Mouse (Mus musculus) midbrain, embryonic 10.5 days (tissue): Measurements from ENCODE around the gene Gm26965. TPM values are rescaled to one million over a fixed set of nuclear protein-coding genes. Genes with fewer than 3 reads are reported as not detected.
"Not testable (repeated sequence)": the region's sequence is repeated elsewhere in the genome, so short reads cannot be mapped to it uniquely, and the experiment has no call there.

Experiments
- DNase-seq: peaks from one replicate; pipeline ENCODE4 v3.0.0-alpha.2; 2017; ENCODE audit warnings: low spot score
- H3K27ac ChIP-seq: fragments of 300-500 bp; sonication (generic); replicated peaks from 2 replicates; pipeline ENCODE4 v1.5.1; 2016; ENCODE audit warnings: mild to moderate bottlenecking
- H3K27me3 ChIP-seq: fragments of 300-500 bp; sonication (generic); 2 replicates; pipeline ENCODE4 v1.6.1; 2016; ENCODE audit warnings: low read depth, mild to moderate bottlenecking; ENCODE audit not compliant: poor library complexity, severe bottlenecking
- H3K36me3 ChIP-seq: fragments of 300-500 bp; sonication (generic); 2 replicates; pipeline ENCODE4 v1.6.1; 2016; ENCODE audit warnings: mild to moderate bottlenecking, moderate library complexity
- H3K4me1 ChIP-seq: fragments of 300-500 bp; sonication (generic); 2 replicates; pipeline ENCODE4 v1.6.1; 2016
- H3K4me3 ChIP-seq: fragments of 300-500 bp; sonication (generic); 2 replicates; pipeline ENCODE4 v1.5.1; 2016; ENCODE audit warnings: mild to moderate bottlenecking, moderate library complexity
- H3K9me3 ChIP-seq: fragments of 300-500 bp; sonication (generic); replicated peaks from 2 replicates; pipeline ENCODE4 v1.6.1; 2016; ENCODE audit warnings: mild to moderate bottlenecking
- WGBS: fragments of 180-500 bp; shearing (Covaris S2); methylation state at CpG from one replicate; pipeline ENCODE4 v1.1.7; 2016; 5-methylcytosine and 5-hydroxymethylcytosine counted together
- polyA plus RNA-seq: library from polyadenylated mRNA; unstranded; fragments of >200 nt; fragmentation: Nextera tagmentation; extraction: Ambion mirVana; gene quantifications from 2 replicates; pipeline ENCODE4 v1.2.1, GENCODE M21; 2016

The Gm26965 gene
- polyA plus RNA-seq, 1 experiment from 2014 or later: not detected

DNA sequence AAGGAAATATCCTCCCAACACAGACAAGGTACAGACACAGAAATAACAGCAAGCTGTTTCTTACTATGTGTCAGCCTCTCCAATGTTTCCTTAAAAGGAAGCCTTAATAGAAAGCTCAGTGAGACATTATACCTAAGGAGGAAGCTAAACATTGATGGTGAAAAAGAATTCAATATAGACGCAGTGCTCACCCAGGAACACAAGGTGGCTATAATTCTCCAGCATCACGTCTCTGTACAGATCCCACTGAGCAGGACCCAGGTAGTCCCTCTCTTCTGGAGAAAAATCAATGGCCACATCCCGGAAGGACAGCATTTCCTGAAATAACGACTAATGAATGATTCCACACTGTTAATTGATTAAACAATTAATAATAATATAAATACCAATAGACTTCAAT lies 44.4 kb downstream of the Gm26965 start:
- DNase-seq: no peak
- no peaks in the 10 kb centered on the region for H3K36me3 ChIP-seq
- 69% methylated on average over 4 of the region's 4 CpGs for WGBS
- no peaks in the 10 kb centered on the region for H3K9me3 ChIP-seq
- H3K4me1 ChIP-seq: peaks cover 10% of the 10 kb centered on the region
- H3K27me3 ChIP-seq: no peaks in the 10 kb centered on the region
- no peak overlapping the region for H3K27ac ChIP-seq
- H3K4me3 ChIP-seq: no peak overlapping the region

DNA sequence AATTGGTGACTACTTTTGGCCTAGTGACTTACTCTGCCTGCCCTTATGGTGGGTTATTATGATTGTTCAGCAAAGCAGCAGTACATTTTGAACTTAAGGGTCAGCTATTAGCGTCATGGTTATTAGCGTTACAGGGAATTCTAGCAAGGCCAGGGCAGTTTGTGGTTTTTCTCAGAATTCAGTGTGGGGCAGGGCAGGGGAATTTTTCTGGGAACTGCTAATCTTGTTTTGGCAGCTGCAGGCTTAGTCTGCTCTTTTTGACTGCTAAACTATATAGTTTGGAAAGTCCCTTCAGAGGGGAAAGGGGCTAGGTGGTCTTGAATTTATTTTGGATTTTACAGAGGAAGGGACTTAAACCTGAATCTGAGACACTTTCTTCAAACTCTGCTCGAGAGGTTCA lies 56.7 kb downstream of the Gm26965 start:
- DNase-seq: no peak
- Histone ChIP-seq H3K4me1 (no peaks in the 10 kb centered on the region), H3K27ac (no peak overlapping the region), H3K4me3 (no peak overlapping the region), H3K27me3 (no peaks in the 10 kb centered on the region), H3K9me3 (0 out of 2 replicates have a peak, but pooled peaks cover 5% of the 10 kb centered on the region), H3K36me3 (peaks cover 16% of the 10 kb centered on the region)
- 86% methylated on average over 3 of the region's 3 CpGs for WGBS

DNA sequence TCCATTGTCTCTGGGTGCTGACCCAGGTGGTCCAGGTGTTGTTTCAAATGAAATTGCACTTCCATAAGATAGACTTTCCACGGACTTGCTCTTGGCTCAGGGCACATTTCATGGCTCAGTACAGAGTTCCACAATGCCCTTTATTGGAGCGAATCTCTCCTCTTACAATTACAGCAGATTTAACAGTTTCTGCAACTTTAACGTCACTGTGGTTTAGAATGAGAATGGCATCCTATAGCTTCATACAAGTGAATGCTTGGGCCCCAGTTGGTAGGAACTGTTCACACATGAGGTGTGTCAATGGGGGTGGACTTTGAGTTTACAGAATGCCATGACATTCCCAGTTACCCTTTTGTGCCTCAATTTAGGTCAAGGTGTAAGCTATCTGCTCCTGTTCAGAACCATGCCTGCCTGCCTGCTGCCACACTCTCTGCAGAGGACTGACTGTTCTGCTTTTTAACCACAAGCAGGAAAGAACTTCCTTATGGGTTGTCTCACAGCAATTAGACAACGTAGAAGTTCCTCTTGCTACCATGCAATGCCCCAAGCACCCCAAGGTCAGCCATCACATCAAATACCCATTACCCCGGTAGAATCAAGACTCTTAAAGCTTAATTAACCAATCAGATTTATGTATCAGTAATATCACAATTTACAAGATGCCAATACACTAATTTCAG lies 62.3 kb downstream of the Gm26965 start:
- WGBS: 88% methylated on average over 3 of the region's 5 CpGs
- H3K4me1 ChIP-seq: not testable (repeated sequence)

DNA sequence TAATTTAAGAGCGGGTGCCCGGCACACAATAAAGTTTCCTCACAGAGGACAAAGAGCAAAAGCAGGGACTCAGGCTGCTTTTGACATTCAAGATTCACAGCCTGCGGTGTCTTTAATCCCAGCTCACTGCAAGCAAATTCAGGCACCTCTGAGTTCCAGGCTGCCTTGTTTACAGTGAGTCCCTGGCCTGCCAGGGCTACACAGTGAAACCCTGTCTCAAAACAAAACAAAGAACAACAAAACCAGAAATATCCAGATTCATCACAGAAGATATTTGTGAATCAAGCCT lies 74.0 kb downstream of the Gm26965 start:
- WGBS: 2% methylated on average over 3 of the region's 3 CpGs
- H3K4me3 ChIP-seq: peak overlapping the region; percentile 66
- H3K9me3 ChIP-seq: no peaks in the 10 kb centered on the region; the same call in 1 of the 2 replicates
- peaks cover 12% of the 10 kb centered on the region for H3K4me1 ChIP-seq
- H3K27ac ChIP-seq: peak overlapping the region; percentile 71
- no peaks in the 10 kb centered on the region for H3K27me3 ChIP-seq
- DNase-seq: peak; percentile 12
- peaks cover 4% of the 10 kb centered on the region; the same call in 1 of the 2 replicates for H3K36me3 ChIP-seq

More for the DNA sequence above, 62.3 kb downstream of the Gm26965 start:
- H3K27ac ChIP-seq, H3K36me3 ChIP-seq, H3K9me3 ChIP-seq, H3K4me3 ChIP-seq, H3K27me3 ChIP-seq, DNase-seq: not testable (repeated sequence)

DNA sequence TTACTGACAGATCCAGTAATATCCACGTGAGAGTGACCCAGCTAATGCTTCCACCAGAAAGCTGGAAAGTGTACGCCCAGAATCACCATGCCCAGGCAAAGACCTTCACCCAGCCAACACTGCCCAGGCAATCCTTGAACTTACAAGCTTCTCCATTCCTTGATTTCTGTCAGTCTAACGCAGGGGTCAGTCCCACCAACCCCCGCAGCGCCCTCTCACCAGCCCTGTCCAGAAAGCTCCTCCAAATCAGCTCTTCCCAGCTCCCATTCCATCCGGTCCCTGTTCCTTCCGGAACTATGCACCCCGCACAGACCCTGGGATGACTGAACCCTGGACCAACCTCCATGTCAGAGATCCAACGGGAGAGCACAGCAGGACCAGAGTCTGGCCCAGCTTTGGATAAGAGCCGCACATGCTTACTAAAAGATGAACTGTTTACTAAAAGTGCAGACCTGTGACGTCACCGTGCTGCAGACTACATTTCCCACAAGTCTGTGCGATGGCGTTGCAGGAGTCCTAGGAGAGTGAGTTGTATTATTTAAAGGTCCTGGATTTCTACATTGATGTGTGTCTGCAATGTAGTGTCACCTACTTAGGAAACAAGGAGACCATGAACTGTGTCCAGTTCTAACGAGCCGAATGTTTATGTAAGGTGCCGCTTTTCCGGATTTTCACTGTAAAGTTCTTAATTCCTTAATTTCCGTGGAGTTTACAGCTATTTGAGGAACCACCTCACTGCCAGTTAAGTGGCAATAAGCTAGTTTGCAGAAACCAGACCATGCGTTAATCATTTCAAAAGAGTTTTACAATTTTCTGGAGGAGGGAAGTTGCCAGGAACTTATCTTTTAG lies 74.6 kb downstream of the Gm26965 start, which contains the start of gene Zfp874a:
Gene Zfp874a (minus strand): TSS at position 453 of the 849 bp plus-strand sequence.
- peaks cover 3% of the 10 kb centered on the region; the same call in 1 of the 2 replicates for H3K9me3 ChIP-seq
- H3K4me3 ChIP-seq: peak within 1 kb of the TSS; percentile 66
- DNase-seq: peak; percentile 76
- H3K36me3 ChIP-seq: peaks cover 10% of the 10 kb centered on the region
- H3K27me3 ChIP-seq: no peaks in the 10 kb centered on the region
- H3K27ac ChIP-seq: peak within 1 kb of the TSS; percentile 77
- WGBS: 2% methylated on average over 20 of the region's 20 CpGs
- H3K4me1 ChIP-seq: peaks cover 12% of the 10 kb centered on the region

Other genes with a start within 250 kb of the Gm26965 start
- 1.3 and 1.7 TPM in 2 replicates for gene Zfp458, start 247.7 kb downstream of the Gm26965 start, polyA plus RNA-seq
- gene Zfp457, start 219.7 kb downstream of the Gm26965 start, polyA plus RNA-seq: 0.37 and 0.59 TPM in 2 replicates
- 1.5 and 1.8 TPM in 2 replicates for gene Zfp595, start 193.6 kb downstream of the Gm26965 start, polyA plus RNA-seq
- gene Gm28044, start 165.6 kb downstream of the Gm26965 start, polyA plus RNA-seq: not detected in 2 replicates
- 0.97 and 1.0 TPM in 2 replicates for gene Zfp953, start 165.5 kb downstream of the Gm26965 start, polyA plus RNA-seq
- 0.16 and 0.19 TPM in 2 replicates for gene Gm28041, start 150.4 kb downstream of the Gm26965 start, polyA plus RNA-seq
- gene Zfp456, start 150.3 kb downstream of the Gm26965 start, polyA plus RNA-seq: 0.79 and 0.95 TPM in 2 replicates
- 3.3 and 4.3 TPM in 2 replicates for gene Zfp429, start 126.3 kb downstream of the Gm26965 start, polyA plus RNA-seq
- gene Zfp459, start 104.7 kb downstream of the Gm26965 start, polyA plus RNA-seq: 0.39 TPM in 2 replicates
- 6.0 and 6.6 TPM in 2 replicates for gene Zfp874a, start 74.5 kb downstream of the Gm26965 start, polyA plus RNA-seq
- 1.4 and 1.6 TPM in 2 replicates for gene Zfp874b, start 41.9 kb downstream of the Gm26965 start, polyA plus RNA-seq
- 15.1 and 15.9 TPM in 2 replicates for gene Zfp58, start 25.6 kb downstream of the Gm26965 start, polyA plus RNA-seq
- gene Zfp87, start within 50 bp of the Gm26965 start, polyA plus RNA-seq: 24.3 and 27.5 TPM in 2 replicates
- 17.7 and 19.0 TPM in 2 replicates for gene Zfp748, start 27.7 kb upstream of the Gm26965 start, polyA plus RNA-seq
- 3.2 and 3.7 TPM in 2 replicates for gene Zfp729b, start 83.6 kb upstream of the Gm26965 start, polyA plus RNA-seq
- not detected in 2 replicates for gene Gm49345, start 111.6 kb upstream of the Gm26965 start, polyA plus RNA-seq
- 2.2 and 3.3 TPM in 2 replicates for gene Zfp729a, start 111.6 kb upstream of the Gm26965 start, polyA plus RNA-seq
- 9.8 and 10.7 TPM in 2 replicates for gene Zfp738, start 160.9 kb upstream of the Gm26965 start, polyA plus RNA-seq
- gene Zfp65, start 203.0 kb upstream of the Gm26965 start, polyA plus RNA-seq: 6.7 and 7.8 TPM in 2 replicates
- 5.3 and 5.5 TPM in 2 replicates for gene Zfp85, start 229.1 kb upstream of the Gm26965 start, polyA plus RNA-seq